Mouse (Mus musculus) liver, adult (tissue): Measurements from ENCODE around the gene Tusc2.

Experiments used
- GATA4 ChIP-seq: IDR thresholded peaks from 2 replicates; pipeline ENCODE4 v1.6.1; 2014; ENCODE audit warnings: mild to moderate bottlenecking, low read length; ENCODE audit not compliant: insufficient replicate concordance

Tusc2 gene

DNA sequence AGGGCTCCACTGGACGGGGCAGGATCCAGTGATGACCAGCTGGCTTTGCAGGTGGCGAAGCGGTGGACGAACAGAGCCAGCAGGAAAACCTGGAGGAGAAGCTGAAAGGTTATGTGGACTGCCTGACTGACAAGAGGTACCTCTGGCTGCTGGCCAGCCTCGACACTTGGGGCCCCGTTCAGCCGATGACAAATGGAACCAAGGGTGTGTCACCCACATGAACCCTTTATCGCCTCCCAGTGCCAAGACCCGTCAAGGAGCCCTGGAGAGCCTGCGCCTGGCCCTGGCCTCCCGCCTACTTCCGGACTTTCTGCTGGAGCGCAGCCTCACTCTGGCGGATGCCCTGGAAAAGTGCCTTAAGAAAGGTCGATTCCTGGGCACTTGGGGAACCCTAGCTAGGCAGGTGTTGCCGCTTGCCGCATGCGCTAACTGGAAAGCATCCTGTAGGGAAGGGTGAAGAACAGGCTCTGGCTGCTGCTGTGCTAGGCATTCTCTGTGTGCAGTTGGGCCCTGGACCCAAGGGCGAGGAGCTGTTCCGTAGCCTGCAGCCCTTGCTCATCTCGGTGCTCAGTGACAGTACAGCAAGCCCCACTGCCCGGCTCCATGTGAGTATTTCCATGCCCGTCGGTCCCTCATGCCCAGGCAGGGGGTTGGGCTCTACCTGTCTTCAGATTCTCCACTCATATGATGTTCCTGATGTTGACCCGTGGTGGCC, 27.2 kb downstream of the Tusc2 start:
- TF ChIP-seq GATA4: no peak

DNA sequence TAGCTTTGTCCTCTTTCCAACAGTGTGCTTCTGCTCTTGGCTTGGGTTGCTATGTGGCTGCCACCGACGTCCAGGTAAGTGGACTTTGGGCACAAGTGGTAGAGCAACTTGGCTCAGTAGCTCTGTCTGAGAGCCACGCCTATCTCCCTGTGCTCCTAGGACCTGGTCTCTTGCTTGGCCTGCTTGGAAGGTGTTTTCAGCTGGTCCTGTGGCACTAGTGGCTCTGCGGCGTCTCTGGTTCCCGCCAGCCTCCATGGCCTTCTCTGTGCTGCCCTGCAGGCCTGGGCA, 27.7 kb downstream of the Tusc2 start:
- TF ChIP-seq GATA4: no peak

DNA sequence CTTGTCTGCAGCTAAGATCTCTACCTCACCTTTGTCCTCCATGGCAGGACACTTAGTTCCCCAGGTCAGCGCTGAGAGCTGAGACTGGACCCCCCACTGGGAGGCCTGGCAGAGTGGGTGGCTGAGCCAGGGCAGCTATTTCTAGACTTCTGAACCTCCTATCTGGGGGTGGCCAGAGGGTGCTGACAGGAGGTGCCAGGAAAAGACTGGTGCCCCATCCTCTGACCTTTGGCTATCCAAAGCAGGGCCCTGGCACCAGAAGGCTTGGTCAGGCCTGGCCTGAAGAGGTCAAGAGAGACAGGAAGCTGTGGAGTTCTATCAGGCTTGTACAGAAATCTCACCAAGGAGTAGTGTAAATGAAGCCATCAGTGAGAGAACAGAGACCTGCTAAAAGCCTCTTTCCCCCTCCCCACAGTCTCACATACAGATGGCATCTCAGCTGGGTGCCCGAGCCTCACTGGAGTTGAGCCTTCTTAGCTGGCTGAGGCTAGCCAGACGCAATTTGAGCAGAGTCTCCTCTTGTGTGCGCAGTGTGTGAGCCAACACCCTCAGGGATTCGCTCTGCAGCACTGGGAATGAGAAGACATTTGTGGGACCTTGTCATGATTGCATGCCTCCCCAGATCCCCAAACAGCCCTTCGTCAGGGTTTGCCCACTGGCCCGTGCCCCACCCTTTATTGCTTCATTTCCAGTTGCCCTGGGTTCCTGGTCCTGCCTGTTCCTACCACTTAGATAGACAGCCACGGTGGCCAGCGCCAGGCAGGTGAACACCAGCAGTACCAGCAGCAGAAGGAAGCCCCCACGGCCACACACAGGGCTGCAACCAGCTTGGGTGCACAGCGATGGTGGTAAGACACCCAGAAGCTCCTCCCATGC, 30.3 kb downstream of the Tusc2 start:
- TF ChIP-seq GATA4: no peak

DNA sequence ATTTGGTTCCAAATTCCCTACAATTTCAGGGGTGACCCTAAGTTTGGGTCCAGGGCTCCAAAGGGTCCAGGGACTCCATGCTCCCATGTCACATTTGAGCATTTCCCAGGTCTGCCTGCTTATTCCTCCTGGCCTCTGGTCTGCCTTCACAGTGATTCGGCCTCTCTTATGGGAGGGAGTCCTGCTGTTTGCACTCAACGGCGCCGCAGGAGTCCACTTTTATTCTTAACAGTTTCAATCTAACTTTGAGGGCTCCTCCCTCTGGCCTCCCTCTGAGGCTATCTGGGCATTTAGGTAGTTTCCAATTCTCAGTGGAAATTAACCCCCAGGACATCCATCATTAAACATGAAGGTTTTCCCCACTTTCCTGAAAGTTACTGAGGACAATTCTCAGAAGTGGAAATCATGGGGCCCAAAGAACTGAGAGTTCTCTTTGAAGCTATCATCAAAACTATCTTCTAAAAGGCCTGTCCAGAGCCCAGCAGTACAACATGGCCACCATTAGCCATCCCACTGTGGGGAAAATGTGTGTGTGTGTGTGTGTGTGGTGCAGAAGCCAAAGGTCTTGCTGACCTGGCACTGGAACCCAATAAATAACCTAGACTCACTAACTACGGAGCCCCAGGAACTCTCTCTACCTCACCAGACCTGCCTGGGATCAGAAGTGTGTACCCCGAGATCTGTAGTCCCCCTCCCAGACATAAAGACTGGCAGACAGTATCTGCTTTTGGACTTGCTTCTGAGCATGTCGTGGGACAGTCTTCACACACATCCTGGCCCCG, 31.4 kb downstream of the Tusc2 start:
- TF ChIP-seq GATA4: no peak

DNA sequence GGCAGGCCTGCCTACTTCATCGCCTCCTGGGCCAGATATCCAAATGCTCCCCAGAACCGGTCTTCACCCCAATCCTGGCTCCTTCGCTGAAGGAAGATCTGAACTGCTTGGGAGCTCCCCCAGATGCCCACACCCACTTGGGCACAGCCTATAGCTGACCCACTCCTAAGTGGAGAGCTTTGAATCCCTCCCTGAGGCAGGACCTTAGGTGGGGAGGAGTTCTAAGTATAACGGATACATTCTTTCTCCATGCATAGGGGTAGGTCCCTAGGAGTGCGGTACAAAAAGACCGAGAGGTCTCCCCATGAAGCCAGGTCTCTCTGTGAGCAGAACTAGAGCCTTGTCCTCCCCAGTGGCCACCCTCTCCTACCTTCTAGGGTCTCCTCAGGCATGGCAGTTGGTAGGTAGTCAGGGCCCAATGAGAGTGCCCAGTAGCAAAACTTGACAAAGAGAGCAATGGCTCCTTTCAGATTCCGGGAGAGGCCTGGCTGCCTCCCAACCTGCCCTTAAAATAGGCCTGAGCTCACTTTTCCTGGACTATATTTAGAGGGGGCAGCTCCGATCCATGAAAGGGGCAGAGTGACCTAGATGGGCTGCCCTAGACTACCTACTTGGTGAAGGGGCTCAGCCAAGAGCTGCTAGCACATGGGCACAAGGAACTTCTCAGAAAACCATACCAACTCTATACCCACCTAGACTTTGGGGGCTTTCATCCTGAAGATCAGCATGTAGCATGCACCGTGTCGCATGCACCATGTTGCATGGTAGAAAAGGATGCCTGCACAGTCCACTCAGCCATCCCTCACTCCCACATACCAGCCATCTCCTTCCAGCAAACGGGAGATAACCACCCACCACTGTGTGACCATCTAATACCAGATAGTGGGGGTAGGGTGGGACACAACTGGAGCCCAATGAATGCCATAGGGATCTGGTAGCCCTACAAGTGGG, 33.8 kb downstream of the Tusc2 start:
- no peak for TF ChIP-seq GATA4

DNA sequence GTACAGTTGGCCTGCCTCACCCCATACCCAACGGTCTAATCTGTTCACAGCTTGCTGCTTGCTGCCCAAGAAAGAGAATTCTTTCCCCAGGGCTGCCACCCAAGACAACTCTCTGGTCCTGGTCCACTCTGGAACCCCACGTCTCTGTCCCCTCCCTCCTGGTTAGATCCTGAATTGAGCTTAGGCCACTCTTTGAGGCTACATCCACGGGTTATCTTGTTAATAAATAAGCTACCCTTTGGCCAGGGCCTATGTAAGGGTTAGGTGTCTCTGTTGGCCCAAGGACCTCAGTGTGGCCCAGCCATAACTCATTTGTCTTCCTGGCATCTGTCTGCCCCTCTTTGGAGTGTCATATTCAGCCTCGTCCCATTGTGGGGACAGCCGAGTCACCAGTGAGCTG, 35.3 kb downstream of the Tusc2 start:
- no peak for TF ChIP-seq GATA4

DNA sequence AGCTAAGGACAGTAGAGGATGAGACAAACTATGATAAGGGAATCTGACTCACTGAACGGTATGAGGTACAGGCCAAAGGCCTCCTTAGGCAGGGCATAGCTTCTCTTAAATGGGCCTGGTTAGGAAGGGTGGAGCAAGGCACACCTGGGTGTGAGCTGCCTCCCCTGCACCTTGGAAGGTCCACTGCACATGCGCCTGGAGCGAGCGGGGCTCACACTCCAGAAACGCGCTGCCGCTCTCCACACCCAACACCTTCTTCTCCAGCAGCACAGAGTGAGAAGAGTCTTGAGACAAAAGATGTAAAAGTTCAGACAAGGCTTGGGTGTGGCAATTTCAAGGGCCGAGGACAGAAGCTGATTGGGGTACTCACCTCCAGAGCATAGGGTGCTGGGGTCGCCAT, 36.4 kb downstream of the Tusc2 start:
- TF ChIP-seq GATA4: no peak

DNA sequence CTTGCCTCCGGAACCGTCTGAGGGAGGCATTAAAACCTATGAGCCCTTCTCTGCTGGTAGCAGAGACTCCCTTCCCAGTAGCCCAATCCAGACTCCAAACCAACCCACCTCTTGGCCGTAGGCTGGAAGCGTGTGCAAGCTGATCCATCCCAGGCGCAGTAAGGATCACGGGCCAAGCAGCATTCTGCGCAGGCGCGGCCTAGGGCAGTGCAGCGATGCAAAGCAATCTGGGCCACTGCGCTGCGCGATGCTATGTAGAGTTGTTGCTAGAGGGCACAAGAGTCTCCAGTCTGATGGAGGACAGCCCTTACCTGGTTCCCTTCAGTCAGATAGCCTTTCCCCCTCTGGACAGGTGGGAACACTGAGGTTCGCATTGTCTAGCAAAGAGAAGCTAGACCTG, 36.8 kb downstream of the Tusc2 start:
- no peak for TF ChIP-seq GATA4

DNA sequence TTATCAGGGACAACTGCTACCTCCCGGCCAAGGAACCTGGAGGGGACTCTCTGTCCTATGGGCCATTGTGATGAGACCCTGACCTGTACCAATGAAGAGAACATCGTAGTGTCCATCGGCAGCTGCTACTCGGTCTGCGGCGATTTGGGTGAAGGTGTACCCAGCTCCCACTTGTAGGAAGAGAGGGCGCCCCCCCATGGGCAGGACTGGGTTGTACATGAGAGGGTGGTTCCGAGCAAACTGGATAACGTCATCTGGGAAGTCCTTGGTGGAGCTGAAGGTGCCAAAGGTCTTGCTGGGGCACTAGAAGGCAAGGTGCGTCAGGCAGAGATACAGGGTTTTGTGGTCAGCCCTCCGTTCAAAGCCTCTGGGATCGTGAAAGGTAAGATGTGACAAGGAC, 37.7 kb downstream of the Tusc2 start:
- no peak for TF ChIP-seq GATA4

DNA sequence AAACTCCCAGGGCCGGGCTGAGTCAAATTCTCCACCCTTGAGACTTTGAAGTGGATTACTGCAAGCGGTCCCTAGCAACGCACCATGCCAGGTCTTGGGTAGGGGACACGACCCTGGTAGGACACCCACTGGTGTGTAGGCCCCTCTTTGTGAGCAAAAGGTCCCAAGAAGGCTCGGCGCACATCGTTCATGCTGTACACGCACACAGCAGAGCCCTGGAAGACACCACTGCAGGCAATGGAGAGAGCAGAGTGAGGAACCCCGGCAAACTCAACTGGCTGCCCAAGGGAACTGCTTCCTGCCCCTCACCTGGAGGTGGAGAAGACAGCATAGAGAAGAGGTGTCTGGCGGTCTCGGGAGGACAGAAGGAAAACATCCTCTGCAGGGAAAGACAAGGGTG, 38.2 kb downstream of the Tusc2 start:
- TF ChIP-seq GATA4: no peak

DNA sequence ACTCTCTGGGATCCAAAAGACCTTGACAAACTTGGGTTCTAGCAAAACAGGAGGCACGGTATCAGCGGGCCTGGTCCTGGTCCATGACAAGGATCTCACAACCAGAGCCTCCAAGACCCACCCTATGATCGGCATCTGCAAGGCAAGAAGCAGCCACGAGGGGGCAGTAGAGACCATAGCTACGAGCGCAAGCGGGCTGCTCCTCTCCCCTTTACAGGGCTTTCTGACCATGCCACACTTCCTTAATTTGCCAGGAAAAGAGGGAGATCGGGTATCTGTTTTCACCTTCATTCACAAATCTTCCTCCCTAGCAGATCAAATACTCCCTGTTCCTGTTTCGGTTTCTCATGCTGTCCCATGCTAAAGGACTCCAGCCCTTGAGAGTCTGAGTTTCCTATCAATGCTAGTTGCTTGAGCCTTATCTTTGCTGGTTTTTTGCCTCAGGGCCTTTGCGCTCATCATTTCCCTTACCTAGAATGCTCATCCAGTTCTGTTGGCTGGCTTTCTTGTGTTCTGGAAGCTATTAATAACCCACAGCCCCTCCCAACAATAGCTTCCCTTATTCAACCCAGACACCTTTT, 39.1 kb downstream of the Tusc2 start:
- no peak; the same call in 1 of the 2 replicates for TF ChIP-seq GATA4

DNA sequence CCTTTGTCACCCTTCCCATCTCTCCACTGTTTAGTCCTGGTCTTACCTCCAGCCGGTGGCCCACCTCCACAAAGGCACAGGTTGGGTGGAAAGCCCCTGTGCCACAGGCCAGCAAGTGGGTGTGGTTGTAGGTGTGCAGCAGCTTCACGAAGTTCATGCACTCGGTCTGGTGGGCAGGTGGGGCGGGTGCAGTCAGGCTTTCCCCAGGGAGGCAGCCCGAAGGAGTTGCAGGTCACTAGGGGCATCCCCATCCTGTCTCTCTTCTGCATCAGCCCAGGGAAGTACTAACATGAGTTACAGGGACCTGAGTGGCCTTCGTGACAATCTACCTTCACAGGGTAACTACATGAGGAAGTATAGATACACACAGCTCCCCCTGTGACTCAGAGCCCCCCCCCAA, 40.2 kb downstream of the Tusc2 start:
- TF ChIP-seq GATA4: no peak

DNA sequence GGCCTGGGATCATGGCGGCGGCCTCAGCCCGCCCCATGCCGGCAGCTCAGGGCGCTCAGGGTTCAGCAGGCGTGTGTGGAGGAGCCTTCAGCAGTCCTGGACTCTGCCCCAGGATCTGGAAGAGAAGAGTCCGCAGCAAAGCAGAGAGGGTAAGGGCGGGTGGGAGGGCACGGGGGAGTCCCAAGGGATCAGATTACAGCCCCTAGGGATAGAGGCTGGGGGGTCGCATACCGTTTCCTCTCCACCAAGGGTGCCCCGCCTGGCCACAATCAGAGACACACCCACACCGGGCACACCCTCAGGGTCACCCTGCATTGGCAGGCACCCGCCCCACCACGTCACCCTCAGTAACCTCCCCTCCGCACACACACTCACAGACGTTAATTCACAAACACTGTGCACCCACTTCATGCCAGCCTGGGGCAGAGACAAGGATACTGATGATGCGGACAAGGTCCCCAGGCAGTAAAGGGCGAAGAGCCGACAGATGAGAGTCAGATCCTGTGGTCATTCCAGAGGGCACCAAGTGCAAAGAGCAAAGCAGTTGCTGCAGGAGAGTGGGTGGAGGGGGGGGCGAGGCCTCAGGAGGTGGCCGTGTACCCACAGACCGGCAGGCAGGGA, 42.1 kb downstream of the Tusc2 start:
- no peak for TF ChIP-seq GATA4

DNA sequence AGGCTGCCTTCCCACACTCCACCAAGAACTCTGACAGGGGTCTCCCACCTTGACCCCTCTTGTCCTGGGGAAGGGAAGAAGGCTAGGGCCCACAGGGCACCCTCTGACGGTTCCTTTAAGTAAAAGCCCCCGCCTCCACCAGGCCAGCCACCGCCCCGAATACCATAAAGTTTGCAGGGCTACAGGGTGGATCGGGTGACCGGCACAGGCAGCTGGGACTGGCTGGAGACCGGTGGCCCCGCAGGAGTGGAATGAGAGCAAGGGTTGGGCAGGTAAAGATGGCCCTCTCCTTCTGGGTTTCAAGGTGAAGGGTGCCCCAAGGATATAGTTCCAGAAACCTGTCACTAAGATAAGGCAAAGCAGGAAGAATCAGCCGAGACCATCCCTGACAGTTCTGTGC, 43.5 kb downstream of the Tusc2 start:
- TF ChIP-seq GATA4: no peak

DNA sequence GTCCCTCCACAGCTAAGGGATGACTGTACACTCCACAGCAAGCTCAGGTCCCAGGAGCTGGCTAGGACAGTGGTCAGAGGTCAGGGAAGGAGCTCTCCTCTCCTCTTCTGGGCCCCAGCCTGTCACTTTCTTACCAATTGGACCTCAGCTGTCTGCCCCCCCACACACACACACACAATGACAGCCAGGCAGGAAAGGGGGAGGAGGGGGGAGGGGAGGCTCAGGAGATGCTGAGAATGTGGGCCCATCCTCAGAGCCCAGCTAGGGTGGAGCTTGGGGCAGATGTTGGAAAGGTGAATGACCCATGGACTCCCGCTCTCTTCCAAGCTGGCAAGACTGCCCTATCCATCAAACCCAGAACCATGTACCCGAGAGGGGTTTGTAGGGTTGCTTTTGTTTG, 44.0 kb downstream of the Tusc2 start:
- no peak for TF ChIP-seq GATA4
